Mouse (Mus musculus): Measurements from ENCODE around the gene Snx29.

Gene Snx29

GRCm38 (mm10) chr16:11728131-11728530, 405.4 kb downstream of the Snx29 start:
- DNase-seq (ENCODE audit: low read depth, low spot score), result no peak

GRCm38 (mm10) chr16:11728627-11729026, 405.9 kb downstream of the Snx29 start:
- no peak for DNase-seq (ENCODE audit: low read depth, low spot score)

GRCm38 (mm10) chr16:11729111-11729510, 406.4 kb downstream of the Snx29 start:
- DNase-seq (ENCODE audit: low read depth, low spot score), result no peak

- no peak for DNase-seq (ENCODE audit: low read depth, low spot score)
Observed at GRCm38 (mm10) chr16:11729815-11730214, 407.1 kb downstream of the Snx29 start.

- DNase-seq (ENCODE audit: low read depth, low spot score), result no peak
Observed at GRCm38 (mm10) chr16:11731014-11731535, 408.4 kb downstream of the Snx29 start.

- DNase-seq (ENCODE audit: low read depth, low spot score), result no peak
Observed at GRCm38 (mm10) chr16:11738341-11738740, 415.6 kb downstream of the Snx29 start.

GRCm38 (mm10) chr16:11741951-11742350, 419.2 kb downstream of the Snx29 start:
- no peak for DNase-seq (ENCODE audit: low read depth, low spot score)

GRCm38 (mm10) chr16:11742351-11742750, 419.6 kb downstream of the Snx29 start:
- no peak for DNase-seq (ENCODE audit: low read depth, low spot score)

GRCm38 (mm10) chr16:11743013-11743412, 420.3 kb downstream of the Snx29 start:
- no peak for DNase-seq (ENCODE audit: low read depth, low spot score)

GRCm38 (mm10) chr16:11743724-11744123, 421.0 kb downstream of the Snx29 start:
- DNase-seq (ENCODE audit: low read depth, low spot score), result no peak

GRCm38 (mm10) chr16:11746036-11746435, 423.3 kb downstream of the Snx29 start:
- DNase-seq (ENCODE audit: low read depth, low spot score), result no peak

- no peak for DNase-seq (ENCODE audit: low read depth, low spot score)
Observed at GRCm38 (mm10) chr16:11747867-11748266, 425.2 kb downstream of the Snx29 start.

GRCm38 (mm10) chr16:11749111-11749510, 426.4 kb downstream of the Snx29 start:
- DNase-seq (ENCODE audit: low read depth, low spot score), result no peak

GRCm38 (mm10) chr16:11750605-11751004, 427.9 kb downstream of the Snx29 start:
- no peak for DNase-seq (ENCODE audit: low read depth, low spot score)

GRCm38 (mm10) chr16:11752557-11752956, 429.8 kb downstream of the Snx29 start:
- no peak for DNase-seq (ENCODE audit: low read depth, low spot score)

GRCm38 (mm10) chr16:11753466-11753865, 430.8 kb downstream of the Snx29 start:
- no peak for DNase-seq (ENCODE audit: low read depth, low spot score)

GRCm38 (mm10) chr16:11754136-11754535, 431.4 kb downstream of the Snx29 start:
- DNase-seq (ENCODE audit: low read depth, low spot score), result no peak

- no peak for DNase-seq (ENCODE audit: low read depth, low spot score)
Observed at GRCm38 (mm10) chr16:11755281-11756066, 432.8 kb downstream of the Snx29 start.

- DNase-seq (ENCODE audit: low read depth, low spot score), result no peak
Observed at GRCm38 (mm10) chr16:11756598-11757245, 434.0 kb downstream of the Snx29 start.

- no peak for DNase-seq (ENCODE audit: low read depth, low spot score)
Observed at GRCm38 (mm10) chr16:11757471-11757870, 434.8 kb downstream of the Snx29 start.

- DNase-seq (ENCODE audit: low read depth, low spot score), result no peak
Observed at GRCm38 (mm10) chr16:11757951-11758350, 435.2 kb downstream of the Snx29 start.

- no peak for DNase-seq (ENCODE audit: low read depth, low spot score)
Observed at GRCm38 (mm10) chr16:11772318-11772717, 449.6 kb downstream of the Snx29 start.

- DNase-seq (ENCODE audit: low read depth, low spot score), result no peak
Observed at GRCm38 (mm10) chr16:11774321-11774720, 451.6 kb downstream of the Snx29 start.

All from WW6 (cell line).